Mouse (Mus musculus): ENCODE results near the gene Cdk6.

GRCm38 (mm10) chr5:3491084-3491483 lies 149.8 kb downstream of the Cdk6 start:
- TF ChIP-seq POLR2A (IDR thresholded peaks at IDR 0.05; ENCODE audit: borderline replicate concordance, extremely low read depth, low read depth, low read length) (no peak), CTCF (IDR thresholded peaks at IDR 0.05; ENCODE audit: insufficient read depth, low read length) (no peak)
